Mouse (Mus musculus) lung, postnatal 36 days (tissue): Measurements from ENCODE around the gene Htr2a.
A peak's percentile ranks its signal among the peaks of the same experiment; 100 is the strongest.

Source experiments
- DNase-seq: peaks from one replicate; pipeline ENCODE4 v3.0.0; 2022; ENCODE audit warnings: mixed read lengths

Htr2a gene

GRCm38 (mm10) chr14:74699241-74699640 lies 58.6 kb downstream of the Htr2a start:
- no peak for DNase-seq

GRCm38 (mm10) chr14:74703930-74704329 lies 63.3 kb downstream of the Htr2a start:
- DNase-seq, result no peak

- DNase-seq, result peak; percentile 51
These were observed 68.4 kb downstream of the Htr2a start for GRCm38 (mm10) chr14:74709054-74709453.

- DNase-seq, result no peak
These were observed 82.9 kb downstream of the Htr2a start for GRCm38 (mm10) chr14:74723541-74723940.

- no peak for DNase-seq
These were observed 90.8 kb downstream of the Htr2a start for GRCm38 (mm10) chr14:74731221-74732078.

GRCm38 (mm10) chr14:74732079-74732783 lies 91.6 kb downstream of the Htr2a start, which contains the start of gene Esd:
Gene Esd, plus strand, starts transcription at chr14:74732297.
- peak; percentile 96 for DNase-seq

- DNase-seq, result no peak
These were observed 92.8 kb downstream of the Htr2a start for GRCm38 (mm10) chr14:74733397-74733796.

- DNase-seq, result no peak
These were observed 94.8 kb downstream of the Htr2a start for GRCm38 (mm10) chr14:74735471-74735870.

GRCm38 (mm10) chr14:74736850-74737249 lies 96.2 kb downstream of the Htr2a start:
- DNase-seq, result no peak
